Mouse (Mus musculus): ENCODE data around the gene Nppb. TPM values are rescaled to one million over a fixed set of nuclear protein-coding genes. Genes with fewer than 3 reads are reported as not detected.

The Nppb gene
- polyA plus RNA-seq, 1 experiment = 0.16 TPM

DNA sequence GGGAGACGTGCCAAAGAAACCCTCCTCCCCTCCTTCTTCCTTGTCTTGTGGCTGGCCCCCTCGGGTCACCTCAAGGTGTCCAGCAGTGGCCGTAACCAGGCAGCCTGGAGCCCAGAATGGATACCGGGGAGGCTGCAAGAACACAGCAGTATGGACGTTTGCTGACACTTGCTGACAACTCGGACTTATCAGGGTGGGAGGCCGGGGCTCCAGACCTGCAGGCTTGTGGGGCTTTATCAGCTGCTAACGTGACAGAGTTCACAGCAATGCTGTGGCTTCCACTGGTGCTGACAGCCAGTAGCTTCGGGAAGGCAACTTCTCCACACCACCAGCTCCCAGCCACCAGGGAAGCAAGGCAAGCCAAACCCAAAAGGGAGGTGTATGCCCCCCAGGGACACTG, 16.3 kb upstream of the Nppb start:
- DNase-seq (ENCODE audit: extremely low spot score in 1 of 2, low spot score in 1 of 2) = no peak

GRCm38 (mm10) chr4:147976237-147976636, 9.4 kb upstream of the Nppb start:
- no peak for DNase-seq (ENCODE audit: extremely low spot score in 1 of 2, low spot score in 1 of 2)

DNA sequence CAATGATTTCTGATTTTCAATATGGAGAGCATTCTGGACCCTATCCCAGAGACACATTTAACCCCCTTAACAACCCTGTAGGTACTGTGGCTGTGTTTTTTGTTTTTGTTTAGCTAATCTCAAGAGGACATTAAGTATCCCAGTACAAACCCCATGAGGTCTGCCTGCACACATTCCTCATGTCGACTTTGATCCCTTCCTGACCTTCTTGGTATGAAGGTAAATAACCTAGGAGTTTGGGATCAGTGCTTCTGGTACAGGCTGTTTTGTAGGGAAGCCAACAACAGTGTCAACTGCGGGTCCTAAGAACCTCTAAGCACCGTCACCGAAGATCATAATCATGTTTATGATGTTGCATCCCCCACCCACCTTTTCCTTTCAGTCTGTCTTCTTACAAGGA, 7.9 kb upstream of the Nppb start:
- no peak for DNase-seq (ENCODE audit: extremely low spot score in 1 of 2, low spot score in 1 of 2)

- DNase-seq (ENCODE audit: extremely low spot score in 1 of 2, low spot score in 1 of 2) = no peak
Observed at GRCm38 (mm10) chr4:147978391-147978790, 7.2 kb upstream of the Nppb start.

DNA sequence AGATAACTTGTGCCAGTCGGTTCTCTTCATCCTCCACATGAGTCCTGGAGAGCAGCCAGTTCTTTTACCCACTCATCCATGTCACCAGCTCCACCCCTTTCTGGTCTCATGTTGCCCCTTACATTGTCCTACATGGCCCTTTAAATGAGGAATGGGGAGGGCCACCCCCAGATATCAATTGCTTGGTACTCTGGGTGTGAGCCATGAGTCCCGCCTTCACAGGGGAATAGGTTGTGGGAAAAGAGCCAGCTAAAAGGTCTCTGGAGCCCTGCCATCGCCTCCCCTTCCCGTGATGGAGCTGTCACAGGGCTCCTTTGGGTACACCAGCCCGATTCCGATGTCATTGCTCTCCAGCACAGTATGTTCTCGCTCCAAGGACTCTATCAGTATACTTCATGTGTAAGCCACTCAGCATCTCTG, 6.1 kb upstream of the Nppb start:
- no peak for DNase-seq (ENCODE audit: extremely low spot score in 1 of 2, low spot score in 1 of 2)

- no peak for DNase-seq (ENCODE audit: extremely low spot score in 1 of 2, low spot score in 1 of 2)
Observed at GRCm38 (mm10) chr4:147993571-147994095, 8.0 kb downstream of the Nppb start.

- no peak for DNase-seq (ENCODE audit: extremely low spot score in 1 of 2, low spot score in 1 of 2)
Observed at GRCm38 (mm10) chr4:147995311-147995710, 9.7 kb downstream of the Nppb start.

GRCm38 (mm10) chr4:148000202-148000772, 14.7 kb downstream of the Nppb start, which contains the start of gene Nppa:
TSS of gene Nppa (plus strand) at chr4:148000722.
- no peak for DNase-seq (ENCODE audit: extremely low spot score in 1 of 2, low spot score in 1 of 2)

DNA sequence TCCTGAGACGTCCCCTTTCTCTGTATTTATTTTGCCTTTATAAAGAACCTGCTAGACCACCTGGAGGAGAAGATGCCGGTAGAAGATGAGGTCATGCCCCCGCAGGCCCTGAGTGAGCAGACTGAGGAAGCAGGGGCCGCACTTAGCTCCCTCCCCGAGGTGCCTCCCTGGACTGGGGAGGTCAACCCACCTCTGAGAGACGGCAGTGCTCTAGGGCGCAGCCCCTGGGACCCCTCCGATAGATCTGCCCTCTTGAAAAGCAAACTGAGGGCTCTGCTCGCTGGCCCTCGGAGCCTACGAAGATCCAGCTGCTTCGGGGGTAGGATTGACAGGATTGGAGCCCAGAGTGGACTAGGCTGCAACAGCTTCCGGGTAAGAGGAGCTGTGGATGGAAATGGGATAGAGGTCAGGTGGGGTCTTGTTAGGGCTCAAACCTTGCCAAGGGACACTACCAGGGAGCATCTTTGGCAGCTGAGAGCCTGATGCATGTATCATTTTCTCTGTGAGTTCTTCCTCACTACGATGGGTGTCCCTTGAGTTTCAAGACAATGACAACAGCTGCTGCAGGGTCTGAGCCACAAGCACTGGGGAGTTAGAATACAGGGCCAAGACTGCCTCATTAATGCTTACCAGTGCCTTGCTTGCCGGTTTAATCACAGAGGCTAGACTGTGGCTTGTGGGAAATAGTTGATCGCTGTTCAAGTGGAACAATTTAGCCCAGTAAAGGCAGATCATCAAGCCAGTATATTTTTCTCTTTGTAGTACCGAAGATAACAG, 15.6 kb downstream of the Nppb start:
- DNase-seq (ENCODE audit: extremely low spot score in 1 of 2, low spot score in 1 of 2) = no peak

GRCm38 (mm10) chr4:148001866-148002265, 16.3 kb downstream of the Nppb start:
- DNase-seq (ENCODE audit: extremely low spot score in 1 of 2, low spot score in 1 of 2) = no peak

- no peak for DNase-seq (ENCODE audit: extremely low spot score in 1 of 2, low spot score in 1 of 2)
Observed at GRCm38 (mm10) chr4:148004361-148004760, 18.8 kb downstream of the Nppb start.

- DNase-seq (ENCODE audit: extremely low spot score in 1 of 2, low spot score in 1 of 2) = peak; percentile 46 to 82
Observed at GRCm38 (mm10) chr4:148008412-148008811, 22.8 kb downstream of the Nppb start.

DNA sequence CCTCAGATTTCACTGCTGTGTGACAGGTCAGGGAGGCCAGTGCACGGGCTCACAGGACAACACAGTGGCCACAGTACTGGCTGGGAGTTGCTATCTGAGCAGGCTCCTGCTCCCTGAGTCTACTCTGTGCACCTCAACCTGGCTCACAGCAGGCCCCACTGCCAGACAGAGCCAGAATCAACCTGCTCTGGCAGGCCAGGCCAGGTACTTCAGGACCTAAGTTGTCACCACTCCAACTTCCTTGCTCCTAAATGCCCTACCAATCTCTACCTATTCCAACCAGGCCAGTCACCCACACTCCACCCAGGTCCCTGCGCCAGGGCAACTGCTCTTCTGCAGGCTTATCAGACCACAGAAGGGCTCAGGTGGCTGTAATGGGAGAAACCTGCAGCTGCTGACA, 24.1 kb downstream of the Nppb start:
- no peak for DNase-seq (ENCODE audit: extremely low spot score in 1 of 2, low spot score in 1 of 2)

- no peak for DNase-seq (ENCODE audit: extremely low spot score in 1 of 2, low spot score in 1 of 2)
Observed at GRCm38 (mm10) chr4:148011332-148011731, 25.7 kb downstream of the Nppb start.

GRCm38 (mm10) chr4:148012216-148012615, 26.6 kb downstream of the Nppb start:
- DNase-seq (ENCODE audit: extremely low spot score in 1 of 2, low spot score in 1 of 2) = no peak

GRCm38 (mm10) chr4:148015418-148015817, 29.8 kb downstream of the Nppb start:
- no peak for DNase-seq (ENCODE audit: extremely low spot score in 1 of 2, low spot score in 1 of 2)

DNA sequence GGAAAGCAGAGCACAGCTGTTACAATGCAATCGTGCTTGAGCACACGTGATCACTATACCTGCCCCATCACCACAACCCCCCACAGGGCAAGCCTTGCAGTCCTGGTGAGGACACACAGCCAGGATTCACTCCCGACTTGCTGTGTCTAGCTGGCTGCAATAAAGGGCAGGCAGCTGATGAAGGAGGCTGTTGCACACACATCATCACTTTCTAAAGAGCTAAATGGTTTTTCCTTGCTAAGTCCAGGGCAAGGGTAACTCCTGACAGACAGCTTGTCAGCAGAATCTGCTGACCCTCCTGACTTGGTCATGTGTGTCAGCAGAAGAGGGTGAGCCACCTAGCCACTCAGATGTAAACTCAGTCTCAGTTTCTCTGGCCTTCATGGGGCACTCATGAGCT, 31.4 kb downstream of the Nppb start:
- DNase-seq (ENCODE audit: extremely low spot score in 1 of 2, low spot score in 1 of 2) = no peak

GRCm38 (mm10) chr4:148018410-148018809, 32.8 kb downstream of the Nppb start:
- DNase-seq (ENCODE audit: extremely low spot score in 1 of 2, low spot score in 1 of 2) = no peak

DNA sequence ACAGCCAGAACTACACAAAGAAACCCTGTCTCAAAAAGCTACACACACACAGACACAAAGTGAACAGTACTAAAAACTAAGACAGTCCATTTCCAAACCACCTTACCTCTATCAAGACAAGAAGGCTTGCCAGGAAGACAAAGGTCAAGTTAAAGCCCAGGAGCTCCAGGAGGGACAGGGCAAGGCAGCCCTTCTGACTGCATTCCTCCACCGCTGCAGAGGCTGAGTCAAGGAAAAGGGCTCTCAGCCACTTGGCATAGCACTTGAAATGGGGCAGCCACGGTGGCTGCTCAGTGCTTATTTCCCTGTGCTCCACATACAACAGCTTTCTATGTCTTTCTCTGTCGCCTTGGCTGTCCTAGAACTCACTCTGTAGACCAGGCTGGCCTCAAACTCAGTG, 38.4 kb downstream of the Nppb start:
- DNase-seq (ENCODE audit: extremely low spot score in 1 of 2, low spot score in 1 of 2) = no peak

DNA sequence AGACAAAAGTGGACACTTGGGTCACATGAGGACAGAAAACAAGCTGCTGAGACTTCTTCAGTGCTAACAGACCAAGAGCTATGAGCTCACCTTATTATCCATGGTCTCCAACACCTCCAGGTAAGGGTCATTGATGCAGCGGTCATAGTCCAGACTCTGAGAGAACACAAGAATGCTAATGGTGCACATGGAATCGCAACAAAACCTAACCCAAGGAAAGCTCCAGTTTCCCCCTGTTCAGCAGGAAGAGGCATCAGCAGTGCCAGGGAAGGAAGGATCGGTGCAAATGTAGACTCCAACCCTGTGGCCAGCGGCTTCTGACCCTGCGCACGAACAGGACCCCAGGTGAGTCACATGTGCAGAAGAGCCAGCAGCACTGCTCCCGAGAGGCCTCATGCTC, 43.7 kb downstream of the Nppb start:
- no peak for DNase-seq (ENCODE audit: extremely low spot score in 1 of 2, low spot score in 1 of 2)

DNA sequence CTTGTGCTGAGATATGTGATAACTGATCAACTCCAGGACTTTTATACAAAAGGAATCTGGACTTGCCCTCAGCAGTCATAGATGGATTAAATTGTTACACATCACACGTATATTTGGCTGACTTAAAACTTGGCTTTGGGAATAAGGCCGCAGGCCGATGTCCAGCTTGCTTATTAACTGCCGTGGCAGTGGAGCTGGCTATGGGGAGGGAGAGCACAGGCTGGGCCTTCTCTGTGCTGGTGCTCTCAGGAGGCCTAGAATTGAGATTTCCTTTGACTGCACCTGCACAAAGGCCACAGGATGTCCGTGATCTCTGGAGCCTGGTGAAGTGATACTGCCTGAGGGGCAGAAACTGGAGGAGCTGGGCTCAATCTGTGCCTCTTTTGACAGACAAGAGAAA, 44.9 kb downstream of the Nppb start:
- DNase-seq (ENCODE audit: extremely low spot score in 1 of 2, low spot score in 1 of 2) = no peak

GRCm38 (mm10) chr4:148033858-148034410, 48.3 kb downstream of the Nppb start:
- no peak for DNase-seq (ENCODE audit: extremely low spot score in 1 of 2, low spot score in 1 of 2)
